In the genomic region with DNA sequence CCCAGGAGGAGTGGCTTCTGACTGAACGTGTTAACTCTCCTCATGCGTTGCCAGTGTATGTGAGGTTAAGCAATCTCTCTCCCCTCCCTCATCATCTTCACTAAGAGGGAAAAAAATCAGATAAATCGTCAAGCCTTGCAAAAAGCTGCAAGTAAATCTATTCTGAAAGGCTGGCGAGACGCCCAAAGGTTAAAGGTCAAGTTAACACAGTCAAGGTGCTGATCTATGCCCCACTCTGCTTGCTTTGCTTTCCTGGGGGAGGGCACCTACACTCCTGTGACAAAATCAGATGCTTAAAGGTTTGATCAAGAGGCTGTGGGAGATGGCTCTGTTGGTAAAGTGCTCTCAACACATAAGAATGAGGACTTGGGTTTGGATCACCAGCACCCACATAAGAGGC, we compare ENCODE assay signal across 14 mouse cellular contexts. TPM values are rescaled to one million over a fixed set of nuclear protein-coding genes. Genes with fewer than 3 reads are reported as not detected.
DNase-seq lines count a peak whose midpoint lies in the region; ATAC-seq and TF ChIP-seq lines count a peak whose summit lies in the region.
"Had no signal": no experiment of that assay in that cellular context is flagged by ENCODE, and none has a peak within 500 bp of the region (broad histone marks: within the 10 kb centered on the region; RNA-seq: fewer than 3 reads in every experiment).

No protein-coding gene starts in this region.

- TF ChIP-seq POLR2A in kidney, adult 2 months (IDR thresholded peaks at IDR 0.05; ENCODE audit: low read depth, low read length), result no peak

- peak; percentile 91 for DNase-seq in kidney, adult 2 months
- DNase-seq in neural tube, embryonic 11.5 days (ENCODE audit: low spot score), result no peak
- no peak for DNase-seq in neural tube, embryonic 10.5 days (ENCODE audit: extremely low spot score, low spot score)
- peak; percentile 75 for DNase-seq in kidney, postnatal 10 days
- peak; percentile 78 for DNase-seq in yolk sac, embryonic 10.5 days (ENCODE audit: low spot score)
- no peak for DNase-seq in ovary, postnatal 36 days (ENCODE audit: low spot score)
- DNase-seq: adrenal gland, postnatal 25 days; forebrain, postnatal 0 days; gastrocnemius, postnatal 10 days; right cerebral cortex, postnatal 25 days had no signal

- TF ChIP-seq CTCF in kidney, adult 2 months (conservative IDR thresholded peaks at IDR 0.05; ENCODE audit: insufficient read depth, insufficient read length, low read depth, low read length), result no peak

- no peaks in the 10 kb centered on the region for H3K27me3 ChIP-seq in kidney, adult 2 months (replicated peaks; ENCODE audit: control insufficient read depth, insufficient read depth, low read length)
- no peaks in the 10 kb centered on the region for H3K27me3 ChIP-seq in kidney, embryonic 14.5 days (ENCODE audit: control insufficient read depth, insufficient read depth, low read length)
- H3K27me3 ChIP-seq in neural tube, embryonic 11.5 days (ENCODE audit: control insufficient read depth, insufficient read depth, low read length), result no peaks in the 10 kb centered on the region
- H3K27me3 ChIP-seq: hindbrain, embryonic 15.5 days had no signal

- 0 out of 2 replicates have a peak overlapping the region, but pooled peaks have one; percentile 4 for H3K27ac ChIP-seq in kidney, adult 2 months (ENCODE audit: insufficient read depth, low read depth, low read length)
- H3K27ac ChIP-seq in kidney, embryonic 14.5 days (ENCODE audit: low read depth, low read length), result no peak overlapping the region
- no peak overlapping the region for H3K27ac ChIP-seq in neural tube, embryonic 11.5 days (ENCODE audit: low read depth, low read length)
- H3K27ac ChIP-seq: liver, embryonic 14.5 days had no signal

- H3K4me1 ChIP-seq in kidney, adult 2 months (ENCODE audit: control insufficient read depth, insufficient read depth, low read length), result peaks cover 20% of the 10 kb centered on the region; the same call in 1 of the 2 replicates
- H3K4me1 ChIP-seq in kidney, embryonic 14.5 days (ENCODE audit: control insufficient read depth, insufficient read depth, low read length), result peaks cover 20% of the 10 kb centered on the region
- H3K4me1 ChIP-seq in neural tube, embryonic 11.5 days (ENCODE audit: control insufficient read depth, insufficient read depth, low read length), result no peaks in the 10 kb centered on the region; the same call in 1 of the 2 replicates

- no peak overlapping the region for H3K9ac ChIP-seq in kidney, embryonic 14.5 days (ENCODE audit: low read depth, low read length)
- H3K9ac ChIP-seq in neural tube, embryonic 11.5 days (ENCODE audit: low read length), result no peak overlapping the region
- H3K9ac ChIP-seq: forebrain, postnatal 0 days; hindbrain, embryonic 15.5 days; liver, embryonic 14.5 days had no signal

- no peak for ATAC-seq in kidney, embryonic 14.5 days (ENCODE audit: low FRiP score, low TSS enrichment)
- 0 out of 2 replicates have a peak, but pooled peaks have one; percentile 8 for ATAC-seq in neural tube, embryonic 11.5 days (ENCODE audit: insufficient read depth, low FRiP score, low TSS enrichment)
- ATAC-seq: CD4-positive, CD25-positive, alpha-beta regulatory T cell, adult 4 months; forebrain, postnatal 0 days had no signal

- no peaks in the 10 kb centered on the region for H3K36me3 ChIP-seq in kidney, adult 2 months (ENCODE audit: control insufficient read depth, insufficient read depth, low read length)
- no peaks in the 10 kb centered on the region for H3K36me3 ChIP-seq in kidney, embryonic 14.5 days (ENCODE audit: control insufficient read depth, insufficient read depth, low read length)
- no peaks in the 10 kb centered on the region for H3K36me3 ChIP-seq in neural tube, embryonic 11.5 days (ENCODE audit: control insufficient read depth, insufficient read depth, low read length)
- H3K36me3 ChIP-seq: hindbrain, embryonic 15.5 days had no signal

- no peak overlapping the region for H3K4me2 ChIP-seq in kidney, embryonic 14.5 days (replicated peaks; ENCODE audit: low read depth, low read length)
- no peak overlapping the region for H3K4me2 ChIP-seq in neural tube, embryonic 11.5 days (ENCODE audit: low read depth)
- H3K4me2 ChIP-seq: hindbrain, embryonic 15.5 days had no signal

- H3K4me3 ChIP-seq in kidney, adult 2 months (ENCODE audit: insufficient read depth, low read depth, low read length), result no peak overlapping the region
- no peak overlapping the region for H3K4me3 ChIP-seq in kidney, embryonic 14.5 days (ENCODE audit: low read length)
- H3K4me3 ChIP-seq in neural tube, embryonic 11.5 days (ENCODE audit: low read depth, low read length), result no peak overlapping the region
- H3K4me3 ChIP-seq: hindbrain, embryonic 15.5 days had no signal

- H3K9me3 ChIP-seq in kidney, embryonic 14.5 days (ENCODE audit: control insufficient read depth, low read length), result no peaks in the 10 kb centered on the region
- H3K9me3 ChIP-seq in neural tube, embryonic 11.5 days (ENCODE audit: control insufficient read depth, low read length), result no peaks in the 10 kb centered on the region
- H3K9me3 ChIP-seq: hindbrain, embryonic 15.5 days had no signal

- 37% methylated on average over 5 of the region's 5 CpGs for WGBS in kidney, adult 2 months
- WGBS in kidney, embryonic 14.5 days, result 39% methylated on average over 5 of the region's 5 CpGs
- 71% methylated on average over 5 of the region's 5 CpGs for whole genome bisulfite sequencing in neural tube, embryonic 11.5 days

RNA-seq across cellular contexts. Expression of gene Jmjd1c, which starts 51.6 kb away (rescaled TPM):
- 9.4 and 10.0 TPM in 2 replicates for polyA plus RNA-seq in kidney, adult 2 months (2012; rRNA removed)
- polyA plus RNA-seq in kidney, embryonic 14.5 days (2014; fragmentation: Nextera tagmentation; extraction: Ambion mirVana), result 51.1 and 54.9 TPM in 2 replicates
- 47.6 and 52.2 TPM in 2 replicates for polyA plus RNA-seq in neural tube, embryonic 11.5 days (2014; fragmentation: Nextera tagmentation; extraction: Ambion mirVana)

RNA-seq across cellular contexts. Expression of gene Reep3, which starts 52.4 kb away (rescaled TPM):
- polyA plus RNA-seq in kidney, adult 2 months (2012; rRNA removed), result 22.2 and 26.0 TPM in 2 replicates
- 43.5 and 50.6 TPM in 2 replicates for polyA plus RNA-seq in kidney, embryonic 14.5 days (2014; fragmentation: Nextera tagmentation; extraction: Ambion mirVana)
- polyA plus RNA-seq in neural tube, embryonic 11.5 days (2014; fragmentation: Nextera tagmentation; extraction: Ambion mirVana), result 40.6 and 42.1 TPM in 2 replicates

Comparison
In these comparisons a context has a peak if more than half of its experiments do, and no peak if none do; other contexts are left out.
1. DNase-seq: peak in kidney, adult 2 months (single experiment), kidney, postnatal 10 days (single experiment) and yolk sac, embryonic 10.5 days (single experiment); none in neural tube, embryonic 11.5 days (single experiment), neural tube, embryonic 10.5 days (single experiment) and ovary, postnatal 36 days (single experiment).